Mouse (Mus musculus) forebrain, embryonic 14.5 days (tissue): ENCODE data around the gene Cdc42. TPM values are rescaled to one million over a fixed set of nuclear protein-coding genes. Genes with fewer than 3 reads are reported as not detected.

ENCODE experiments used
- ATAC-seq: fragments of 200-750 bp; cut with Nextera tagmentation; 2 replicates; pipeline ENCODE4 v1.8.0; 2017; ENCODE audit warnings: mild to moderate bottlenecking, moderate library complexity
- DNase-seq: peaks from one replicate; pipeline ENCODE4 v3.0.0-alpha.2; 2015; ENCODE audit warnings: low spot score
- H3K27ac ChIP-seq: fragments of 300-500 bp; sonication (generic); 2 replicates; pipeline ENCODE4 v1.5.1; 2014; ENCODE audit warnings: low read depth, mild to moderate bottlenecking, control low read depth, low read length, moderate library complexity
- H3K27me3 ChIP-seq: fragments of 300-500 bp; sonication (generic); replicated peaks from 2 replicates; pipeline ENCODE4 v1.6.1; 2014; ENCODE audit warnings: low read length, control low read depth, mixed read lengths; ENCODE audit not compliant: control insufficient read depth, insufficient read depth
- H3K36me3 ChIP-seq: fragments of 300-500 bp; sonication (generic); 2 replicates; pipeline ENCODE4 v1.6.1; 2014; ENCODE audit warnings: low read length, control low read depth; ENCODE audit not compliant: control insufficient read depth, insufficient read depth
- H3K4me1 ChIP-seq: fragments of 300-500 bp; sonication (generic); 2 replicates; pipeline ENCODE4 v1.6.1; 2014; ENCODE audit warnings: antibody characterized with exemption, low read length, control low read depth; ENCODE audit not compliant: control insufficient read depth, insufficient read depth
- H3K4me2 ChIP-seq: fragments of 300-500 bp; sonication (generic); 2 replicates; pipeline ENCODE4 v1.6.1; 2014; ENCODE audit warnings: mild to moderate bottlenecking, control low read depth, low read length
- H3K4me3 ChIP-seq: fragments of 300-500 bp; sonication (generic); 2 replicates; pipeline ENCODE4 v1.5.1; 2014; ENCODE audit warnings: low read depth, low read length, control low read depth
- H3K9ac ChIP-seq: fragments of 300-500 bp; sonication (generic); 2 replicates; pipeline ENCODE4 v1.6.1; 2014; ENCODE audit warnings: mild to moderate bottlenecking, low read length, control low read depth, moderate library complexity
- H3K9me3 ChIP-seq: fragments of 300-500 bp; sonication (generic); replicated peaks from 2 replicates; pipeline ENCODE4 v1.6.1; 2016; ENCODE audit warnings: low read length, control low read depth, mixed read lengths; ENCODE audit not compliant: control insufficient read depth
- WGBS: fragments of 180-500 bp; shearing (Covaris S2); extraction: QIAGEN DNeasy Blood & Tissue Kit; methylation state at CpG from one replicate; pipeline ENCODE4 v1.1.7; 2014; 5-methylcytosine and 5-hydroxymethylcytosine counted together
- polyA plus RNA-seq: library from polyadenylated mRNA; unstranded; fragments of >200 nt; fragmentation: Nextera tagmentation; extraction: Ambion mirVana; gene quantifications from 2 replicates; pipeline ENCODE4 v1.2.1, GENCODE M21; 2014

Gene Cdc42
- polyA plus RNA-seq, 1 experiment from 2014 or later, result 928 TPM

DNA sequence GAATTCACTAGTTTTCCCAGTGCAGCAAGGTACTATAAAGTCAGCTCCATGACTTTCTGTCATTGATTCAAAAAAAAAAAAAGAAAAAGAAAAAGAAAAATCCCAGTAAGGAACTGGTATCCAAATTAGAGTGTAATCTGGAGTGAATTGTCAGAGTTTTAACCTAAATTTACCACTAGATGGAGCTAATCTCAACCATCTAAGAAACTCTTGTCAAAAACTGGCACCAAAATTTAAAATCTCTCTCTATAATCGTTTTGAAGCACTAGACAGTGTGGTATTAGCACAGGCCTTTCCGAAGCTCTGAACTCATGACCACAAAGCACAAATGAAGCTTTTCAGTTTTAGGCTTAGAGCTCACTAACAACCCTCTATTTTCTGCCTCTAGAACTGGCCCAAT, 44.0 kb downstream of the Cdc42 start:
- no peaks in the 10 kb centered on the region for H3K27me3 ChIP-seq
- no peak overlapping the region for H3K27ac ChIP-seq
- no peaks in the 10 kb centered on the region for H3K9me3 ChIP-seq
- peaks cover 9% of the 10 kb centered on the region; the same call in 1 of the 2 replicates for H3K36me3 ChIP-seq
- DNase-seq, result peak; percentile 79
- no peak overlapping the region for H3K4me2 ChIP-seq
- 57% methylated on average over 2 of the region's 2 CpGs for WGBS
- ATAC-seq, result no peak
- H3K9ac ChIP-seq, result no peak overlapping the region
- H3K4me1 ChIP-seq, result no peaks in the 10 kb centered on the region
- H3K4me3 ChIP-seq, result no peak overlapping the region

- H3K36me3 ChIP-seq, result no peaks in the 10 kb centered on the region
- no peaks in the 10 kb centered on the region for H3K9me3 ChIP-seq
- no peaks in the 10 kb centered on the region for H3K4me1 ChIP-seq
- H3K4me3 ChIP-seq, result no peak overlapping the region
- H3K27me3 ChIP-seq, result no peaks in the 10 kb centered on the region
- ATAC-seq (no peak), DNase-seq (peak; percentile 78)
- no peak overlapping the region for H3K27ac ChIP-seq
- H3K4me2 ChIP-seq, result no peak overlapping the region
- no peak overlapping the region for H3K9ac ChIP-seq
- 59% methylated on average over 5 of the region's 5 CpGs for WGBS
These were observed 49.1 kb downstream of the Cdc42 start for GRCm38 (mm10) chr4:137308377-137308776.

GRCm38 (mm10) chr4:137306991-137307706, 50.4 kb downstream of the Cdc42 start:
- 79% methylated on average over 19 of the region's 19 CpGs for whole genome bisulfite sequencing
- ATAC-seq (peak; percentile 18; the same call in 1 of the 2 replicates), DNase-seq (peak; percentile 23)
- Histone ChIP-seq H3K36me3 (no peaks in the 10 kb centered on the region), H3K4me2 (no peak overlapping the region), H3K27me3 (no peaks in the 10 kb centered on the region), H3K9ac (no peak overlapping the region; the same call in 1 of the 2 replicates), H3K4me3 (no peak overlapping the region), H3K27ac (no peak overlapping the region), H3K9me3 (no peaks in the 10 kb centered on the region), H3K4me1 (no peaks in the 10 kb centered on the region)

- H3K4me3 ChIP-seq, result no peak overlapping the region
- ATAC-seq, result no peak
- H3K27ac ChIP-seq, result no peak overlapping the region
- no peak for DNase-seq
- H3K4me2 ChIP-seq, result no peak overlapping the region
- no peaks in the 10 kb centered on the region for H3K27me3 ChIP-seq
- no peak overlapping the region for H3K9ac ChIP-seq
- no peaks in the 10 kb centered on the region for H3K9me3 ChIP-seq
- no peaks in the 10 kb centered on the region for H3K36me3 ChIP-seq
- peaks cover 6% of the 10 kb centered on the region for H3K4me1 ChIP-seq
- 72% methylated on average over 8 of the region's 8 CpGs for WGBS
These were observed 51.0 kb downstream of the Cdc42 start for GRCm38 (mm10) chr4:137306577-137306888.

DNA sequence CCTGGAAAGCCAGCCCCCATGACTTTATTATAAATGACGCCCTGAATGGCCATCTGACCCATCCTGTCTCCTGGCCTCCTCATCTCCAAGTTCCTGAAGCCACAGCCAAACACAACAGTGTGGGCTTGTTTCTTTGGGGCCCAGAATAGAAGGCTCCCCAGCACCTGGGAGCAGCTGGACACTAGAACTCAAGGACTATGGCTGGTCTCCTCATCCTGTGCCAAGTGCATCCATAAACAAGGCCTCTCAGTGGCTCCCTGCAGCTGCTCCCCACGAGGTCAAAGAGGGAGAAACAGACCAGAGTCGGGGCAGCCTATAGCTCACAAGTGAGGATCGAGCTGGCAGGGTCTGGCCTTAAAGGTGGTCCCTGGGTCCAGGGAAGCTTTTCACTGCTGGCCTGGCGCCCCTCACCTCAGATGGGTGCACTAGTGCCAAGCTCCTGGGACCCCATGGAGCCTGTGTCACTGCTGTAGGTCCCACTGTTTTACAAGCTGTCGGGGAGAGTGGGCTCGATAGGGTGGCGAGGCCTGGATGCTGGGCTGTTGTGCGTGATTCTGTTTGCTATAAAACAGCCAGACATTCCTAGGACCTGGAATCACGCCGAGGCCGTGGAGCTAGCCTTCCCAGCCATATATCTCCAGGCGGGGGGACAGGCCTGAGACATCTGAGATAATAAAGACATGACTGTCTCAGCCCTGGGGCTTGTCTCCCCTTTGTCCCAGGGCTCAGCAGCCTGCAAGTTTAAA, 51.5 kb downstream of the Cdc42 start:
- no peak overlapping the region for H3K27ac ChIP-seq
- no peak overlapping the region for H3K4me2 ChIP-seq
- no peak overlapping the region for H3K9ac ChIP-seq
- WGBS, result 76% methylated on average over 13 of the region's 13 CpGs
- DNase-seq (no peak), ATAC-seq (no peak)
- H3K36me3 ChIP-seq, result no peaks in the 10 kb centered on the region
- H3K4me1 ChIP-seq, result peaks cover 8% of the 10 kb centered on the region
- no peak overlapping the region for H3K4me3 ChIP-seq
- H3K9me3 ChIP-seq, result no peaks in the 10 kb centered on the region
- no peaks in the 10 kb centered on the region for H3K27me3 ChIP-seq

DNA sequence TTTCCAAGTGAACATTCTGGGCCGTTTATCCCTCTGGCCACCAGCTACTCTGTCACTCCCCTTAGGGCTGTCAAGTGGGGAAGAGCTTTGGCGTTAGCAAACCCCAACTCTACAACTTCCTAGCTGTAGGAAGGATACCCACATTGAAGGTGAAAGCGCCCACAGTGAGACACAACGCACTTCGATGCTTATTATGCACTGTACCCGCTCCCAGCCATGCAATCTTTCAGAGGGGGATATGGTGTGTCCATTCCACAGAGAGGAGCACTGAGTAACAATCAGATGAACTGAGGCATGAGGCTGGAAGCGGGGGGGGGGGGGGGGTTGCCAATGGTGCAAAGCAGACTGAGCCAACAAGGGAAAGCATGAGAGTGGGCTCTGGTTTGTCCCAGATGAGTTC, 52.5 kb downstream of the Cdc42 start:
- peaks cover 8% of the 10 kb centered on the region for H3K4me1 ChIP-seq
- 80% methylated on average over 7 of the region's 7 CpGs for WGBS
- H3K9me3 ChIP-seq, result no peaks in the 10 kb centered on the region
- H3K4me3 ChIP-seq, result no peak overlapping the region
- no peaks in the 10 kb centered on the region for H3K36me3 ChIP-seq
- DNase-seq, result no peak
- no peak overlapping the region for H3K4me2 ChIP-seq
- no peak overlapping the region for H3K9ac ChIP-seq
- no peak overlapping the region for H3K27ac ChIP-seq
- ATAC-seq, result no peak
- H3K27me3 ChIP-seq, result no peaks in the 10 kb centered on the region

- no peak for DNase-seq
- no peaks in the 10 kb centered on the region for H3K36me3 ChIP-seq
- ATAC-seq, result no peak
- no peak overlapping the region for H3K27ac ChIP-seq
- WGBS, result 90% methylated on average over 7 of the region's 7 CpGs
- no peak overlapping the region for H3K4me3 ChIP-seq
- no peaks in the 10 kb centered on the region for H3K9me3 ChIP-seq
- no peaks in the 10 kb centered on the region for H3K27me3 ChIP-seq
- H3K4me1 ChIP-seq, result peaks cover 8% of the 10 kb centered on the region
- no peak overlapping the region for H3K4me2 ChIP-seq
- no peak overlapping the region for H3K9ac ChIP-seq
These were observed 53.4 kb downstream of the Cdc42 start for GRCm38 (mm10) chr4:137304106-137304505.

GRCm38 (mm10) chr4:137301635-137302034, 55.9 kb downstream of the Cdc42 start:
- Histone ChIP-seq H3K4me1 (peaks cover 8% of the 10 kb centered on the region), H3K27me3 (no peaks in the 10 kb centered on the region), H3K9me3 (no peaks in the 10 kb centered on the region), H3K4me3 (no peak overlapping the region), H3K27ac (0 out of 2 replicates have a peak overlapping the region, but pooled peaks have one; percentile 1), H3K36me3 (no peaks in the 10 kb centered on the region), H3K4me2 (no peak overlapping the region), H3K9ac (no peak overlapping the region)
- WGBS, result 16% methylated on average over 15 of the region's 16 CpGs
- peak; percentile 83 for ATAC-seq
- DNase-seq, result peak; percentile 76

- no peak overlapping the region for H3K4me3 ChIP-seq
- no peak overlapping the region for H3K4me2 ChIP-seq
- ATAC-seq (no peak), DNase-seq (no peak)
- no peaks in the 10 kb centered on the region for H3K27me3 ChIP-seq
- no peaks in the 10 kb centered on the region for H3K36me3 ChIP-seq
- H3K9me3 ChIP-seq, result no peaks in the 10 kb centered on the region
- H3K27ac ChIP-seq, result no peak overlapping the region
- WGBS, result 95% methylated on average over 13 of the region's 13 CpGs
- peaks cover 8% of the 10 kb centered on the region for H3K4me1 ChIP-seq
- no peak overlapping the region for H3K9ac ChIP-seq
These were observed 57.3 kb downstream of the Cdc42 start for GRCm38 (mm10) chr4:137300227-137300626.
